Mouse (Mus musculus): Measurements from ENCODE around the gene Rap1gap2. TPM values are rescaled to one million over a fixed set of nuclear protein-coding genes. Genes with fewer than 3 reads are reported as not detected.

The Rap1gap2 gene
- total and polyA plus RNA-seq, 3 experiments, result 55.4 to 79.8 (median 76.6) TPM

- Histone ChIP-seq H3K79me2 (replicated peaks; ENCODE audit: control insufficient read depth, extremely low read depth, insufficient read depth, poor library complexity, severe bottlenecking) (peaks cover 49% of the 10 kb centered on the region), H3K4me3 (replicated peaks in 1 of 3; ENCODE audit: low read depth in 2 of 3, low read length in 2 of 3, poor library complexity in 1 of 3) (no peak overlapping the region), H3K9ac (ENCODE audit: insufficient read depth, low read depth) (no peak overlapping the region), H3K4me1 (ENCODE audit: control insufficient read depth in 1 of 2, insufficient read depth in 2 of 2) (peaks cover 16 to 78% of the 10 kb centered on the region in 2 experiments; a peak in 3 of 4 replicates), H3K4me2 (ENCODE audit: insufficient read depth, low read depth, poor library complexity, severe bottlenecking) (no peak overlapping the region), H3K27ac (ENCODE audit: insufficient read depth, low read depth) (0 out of 2 replicates have a peak overlapping the region, but pooled peaks have one; percentile 1), H3K36me3 (replicated peaks in 1 of 2; ENCODE audit: control insufficient read depth in 1 of 2, insufficient read depth in 1 of 2, low read length in 1 of 2) (peaks cover 19 to 68% of the 10 kb centered on the region in 2 experiments), H3K9me3 (replicated peaks; ENCODE audit: low read length) (peaks cover 24% of the 10 kb centered on the region), H3K27me3 (replicated peaks) (no peaks in the 10 kb centered on the region)
- TF ChIP-seq ELF1 (IDR thresholded peaks at IDR 0.05; ENCODE audit: low read depth, low read length) (no peak), NELFE (IDR thresholded peaks at IDR 0.05; ENCODE audit: low read depth, low read length) (no peak), CTCF (conservative IDR thresholded peaks at IDR 0.05 in 1 of 2, IDR thresholded peaks at IDR 0.05 in 1 of 2; ENCODE audit: low read depth in 2 of 2, low read length in 2 of 2) (no peak), CHD2 (IDR thresholded peaks at IDR 0.05; ENCODE audit: low read length) (no peak), PAX5 (IDR thresholded peaks at IDR 0.05; ENCODE audit: low read length) (no peak), RAD21 (IDR thresholded peaks at IDR 0.05; ENCODE audit: low read depth, low read length) (no peak)
- DNase-seq (ENCODE audit: extremely low read depth), result peak; percentile 22
- in situ Hi-C loops (cut with MboI; ENCODE audit: low pct_ligation_motif_present, low pct_unique_long_range_greater_than_20kb, low sequenced_read_pairs), result no loop called here
- dilution Hi-C loops (cut with MboI; ENCODE audit: extremely low pct_ligation_motif_present, extremely low pct_unique_long_range_greater_than_20kb, low sequenced_read_pairs), result no loop called here
These were observed 162.7 kb downstream of the Rap1gap2 start for GRCm38 (mm10) chr11:74447991-74448403.

GRCm38 (mm10) chr11:74445591-74445990 is 165.1 kb downstream of the Rap1gap2 start:
- peaks cover 31 to 80% of the 10 kb centered on the region in 2 experiments for H3K4me1 ChIP-seq (ENCODE audit: control insufficient read depth in 1 of 2, insufficient read depth in 2 of 2)
- H3K79me2 ChIP-seq (replicated peaks; ENCODE audit: control insufficient read depth, extremely low read depth, insufficient read depth, poor library complexity, severe bottlenecking), result peaks cover 39% of the 10 kb centered on the region
- H3K9ac ChIP-seq (ENCODE audit: insufficient read depth, low read depth), result no peak overlapping the region
- DNase-seq (ENCODE audit: extremely low read depth), result no peak
- peaks cover 27 to 69% of the 10 kb centered on the region in 2 experiments for H3K36me3 ChIP-seq (replicated peaks in 1 of 2; ENCODE audit: control insufficient read depth in 1 of 2, insufficient read depth in 1 of 2, low read length in 1 of 2)
- TF ChIP-seq POLR2A (IDR thresholded peaks at IDR 0.05; ENCODE audit: low read depth, low read length) (no peak), NELFE (IDR thresholded peaks at IDR 0.05; ENCODE audit: low read depth, low read length) (no peak), MEF2A (IDR thresholded peaks at IDR 0.05; ENCODE audit: borderline replicate concordance, low read depth, low read length) (no peak), KAT2A (IDR thresholded peaks at IDR 0.05; ENCODE audit: insufficient replicate concordance, low read length) (no peak), USF2 (conservative IDR thresholded peaks at IDR 0.05; ENCODE audit: low read depth, low read length) (no peak), E2F4 (IDR thresholded peaks at IDR 0.05; ENCODE audit: insufficient replicate concordance, low read depth, low read length) (no peak), MAX (IDR thresholded peaks at IDR 0.05; ENCODE audit: low read length) (no peak), ELF1 (IDR thresholded peaks at IDR 0.05; ENCODE audit: low read depth, low read length) (no peak), SIN3A (IDR thresholded peaks at IDR 0.05; ENCODE audit: low read length) (no peak)
- peaks cover 24% of the 10 kb centered on the region for H3K9me3 ChIP-seq (replicated peaks; ENCODE audit: low read length)
- H3K4me3 ChIP-seq (replicated peaks in 1 of 3; ENCODE audit: low read depth in 2 of 3, low read length in 2 of 3, poor library complexity in 1 of 3), result no peak overlapping the region
- in situ Hi-C loops (cut with MboI; ENCODE audit: low pct_ligation_motif_present, low pct_unique_long_range_greater_than_20kb, low sequenced_read_pairs), result no loop called here
- H3K4me2 ChIP-seq (ENCODE audit: insufficient read depth, low read depth, poor library complexity, severe bottlenecking), result no peak overlapping the region
- H3K27me3 ChIP-seq (replicated peaks), result no peaks in the 10 kb centered on the region
- H3K27ac ChIP-seq (ENCODE audit: insufficient read depth, low read depth), result no peak overlapping the region
- dilution Hi-C loops (cut with MboI; ENCODE audit: extremely low pct_ligation_motif_present, extremely low pct_unique_long_range_greater_than_20kb, low sequenced_read_pairs), result no loop called here

GRCm38 (mm10) chr11:74443924-74444256 is 166.8 kb downstream of the Rap1gap2 start:
- peak; percentile 68 for DNase-seq (ENCODE audit: extremely low read depth)
- TF ChIP-seq PAX5 (IDR thresholded peaks at IDR 0.05; ENCODE audit: low read length), result no peak
- TF ChIP-seq CTCF (conservative IDR thresholded peaks at IDR 0.05 in 1 of 2, IDR thresholded peaks at IDR 0.05 in 1 of 2; ENCODE audit: low read depth in 2 of 2, low read length in 2 of 2), result no peak
- no peak for TF ChIP-seq ZC3H11A (IDR thresholded peaks at IDR 0.05; ENCODE audit: low read depth, low read length)
- no peak for TF ChIP-seq MYC (IDR thresholded peaks at IDR 0.05; ENCODE audit: low read depth, low read length)
- no peak for TF ChIP-seq POLR2AphosphoS2 (IDR thresholded peaks at IDR 0.05; ENCODE audit: low read depth, low read length)
- TF ChIP-seq JUN (IDR thresholded peaks at IDR 0.05; ENCODE audit: insufficient read depth, low read depth, low read length), result no peak
- no peak for TF ChIP-seq USF1 (IDR thresholded peaks at IDR 0.05; ENCODE audit: low read depth, low read length)
- peak; percentile 36; the same call in 1 of the 2 replicates for TF ChIP-seq IRF4 (IDR thresholded peaks at IDR 0.05; ENCODE audit: low read depth, low read length)
- TF ChIP-seq CHD1 (IDR thresholded peaks at IDR 0.05; ENCODE audit: low read depth, low read length), result no peak
- peak; percentile 19; the same call in 1 of the 2 replicates for TF ChIP-seq ELF1 (IDR thresholded peaks at IDR 0.05; ENCODE audit: low read depth, low read length)
- TF ChIP-seq TCF12 (IDR thresholded peaks at IDR 0.05; ENCODE audit: low read depth, low read length), result peak; percentile 59; the same call in 1 of the 2 replicates
- no peak for TF ChIP-seq SMC3 (IDR thresholded peaks at IDR 0.05; ENCODE audit: low read depth, low read length)
- no peak for TF ChIP-seq TBP (conservative IDR thresholded peaks at IDR 0.05; ENCODE audit: low read depth, low read length)
- TF ChIP-seq CHD2 (IDR thresholded peaks at IDR 0.05; ENCODE audit: low read length), result no peak
- TF ChIP-seq HCFC1 (IDR thresholded peaks at IDR 0.05; ENCODE audit: low read depth, low read length), result no peak
- no peak for TF ChIP-seq RAD21 (IDR thresholded peaks at IDR 0.05; ENCODE audit: low read depth, low read length)
- TF ChIP-seq E2F4 (IDR thresholded peaks at IDR 0.05; ENCODE audit: insufficient replicate concordance, low read depth, low read length), result no peak
- 0 out of 2 replicates have a peak, but pooled peaks have one; percentile 6 for TF ChIP-seq ETS1 (conservative IDR thresholded peaks at IDR 0.05; ENCODE audit: low read depth, low read length)
- no peak for TF ChIP-seq NELFE (IDR thresholded peaks at IDR 0.05; ENCODE audit: low read depth, low read length)

More at GRCm38 (mm10) chr11:74443924-74444256, 166.8 kb downstream of the Rap1gap2 start:
- H3K36me3 ChIP-seq (replicated peaks in 1 of 2; ENCODE audit: control insufficient read depth in 1 of 2, insufficient read depth in 1 of 2, low read length in 1 of 2), result peaks cover 30 to 73% of the 10 kb centered on the region in 2 experiments
- H3K9me3 ChIP-seq (replicated peaks; ENCODE audit: low read length), result peaks cover 24% of the 10 kb centered on the region
- peak overlapping the region; percentile 61 for H3K9ac ChIP-seq (ENCODE audit: insufficient read depth, low read depth)
- H3K27ac ChIP-seq (ENCODE audit: insufficient read depth, low read depth), result peak overlapping the region; percentile 85
- peaks cover 35 to 80% of the 10 kb centered on the region in 2 experiments for H3K4me1 ChIP-seq (ENCODE audit: control insufficient read depth in 1 of 2, insufficient read depth in 2 of 2)
- peaks cover 36% of the 10 kb centered on the region for H3K79me2 ChIP-seq (replicated peaks; ENCODE audit: control insufficient read depth, extremely low read depth, insufficient read depth, poor library complexity, severe bottlenecking)
- no peak overlapping the region for H3K4me3 ChIP-seq (replicated peaks in 1 of 3; ENCODE audit: low read depth in 2 of 3, low read length in 2 of 3, poor library complexity in 1 of 3)
- H3K4me2 ChIP-seq (ENCODE audit: insufficient read depth, low read depth, poor library complexity, severe bottlenecking), result peak overlapping the region; percentile 81
- dilution Hi-C loops (cut with MboI; ENCODE audit: extremely low pct_ligation_motif_present, extremely low pct_unique_long_range_greater_than_20kb, low sequenced_read_pairs) (no loop called here), in situ Hi-C loops (cut with MboI; ENCODE audit: low pct_ligation_motif_present, low pct_unique_long_range_greater_than_20kb, low sequenced_read_pairs) (no loop called here)
- H3K27me3 ChIP-seq (replicated peaks), result no peaks in the 10 kb centered on the region
